Mouse (Mus musculus): ENCODE measurements around the gene Wdr35.

- TF ChIP-seq POLR2A (IDR thresholded peaks at IDR 0.05; ENCODE audit: insufficient read depth, low read depth, low read length) = no peak
- TF ChIP-seq CTCF (IDR thresholded peaks at IDR 0.05) = no peak
- TF ChIP-seq EP300 (IDR thresholded peaks at IDR 0.05; ENCODE audit: insufficient read depth, low read depth, low read length) = no peak
Observed at GRCm38 (mm10) chr12:8998318-8998717, 24.6 kb downstream of the Wdr35 start.
